Mouse (Mus musculus): ENCODE results near the gene M1ap. TPM values are rescaled to one million over a fixed set of nuclear protein-coding genes. Genes with fewer than 3 reads are reported as not detected.

M1ap gene
- total RNA-seq, 2 experiments from 2014 or later = 0.14 TPM; not detected in 1

DNA sequence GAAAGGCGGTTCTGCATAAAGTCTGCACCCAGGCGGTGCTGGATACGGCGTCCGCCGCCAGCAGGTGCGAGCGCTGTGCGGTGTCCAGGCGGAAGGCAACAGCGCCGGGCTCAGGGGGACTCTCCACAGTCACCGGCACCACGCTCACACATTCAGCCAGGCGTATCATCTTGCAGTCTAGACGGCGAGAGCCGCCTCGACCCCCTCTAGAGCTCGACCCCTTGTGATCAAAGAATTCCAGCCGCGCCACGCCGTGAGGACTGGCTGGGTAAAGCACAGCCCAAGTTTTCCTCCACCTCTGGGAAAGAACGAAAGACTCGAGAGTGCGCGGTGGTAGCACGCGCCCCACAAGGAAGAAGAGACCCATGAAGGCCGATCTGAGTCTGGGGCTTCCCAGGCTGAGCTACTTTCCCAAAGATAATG, 86.1 kb downstream of the M1ap start:
- no peak for DNase-seq (ENCODE audit: low spot score in 2 of 2)

DNA sequence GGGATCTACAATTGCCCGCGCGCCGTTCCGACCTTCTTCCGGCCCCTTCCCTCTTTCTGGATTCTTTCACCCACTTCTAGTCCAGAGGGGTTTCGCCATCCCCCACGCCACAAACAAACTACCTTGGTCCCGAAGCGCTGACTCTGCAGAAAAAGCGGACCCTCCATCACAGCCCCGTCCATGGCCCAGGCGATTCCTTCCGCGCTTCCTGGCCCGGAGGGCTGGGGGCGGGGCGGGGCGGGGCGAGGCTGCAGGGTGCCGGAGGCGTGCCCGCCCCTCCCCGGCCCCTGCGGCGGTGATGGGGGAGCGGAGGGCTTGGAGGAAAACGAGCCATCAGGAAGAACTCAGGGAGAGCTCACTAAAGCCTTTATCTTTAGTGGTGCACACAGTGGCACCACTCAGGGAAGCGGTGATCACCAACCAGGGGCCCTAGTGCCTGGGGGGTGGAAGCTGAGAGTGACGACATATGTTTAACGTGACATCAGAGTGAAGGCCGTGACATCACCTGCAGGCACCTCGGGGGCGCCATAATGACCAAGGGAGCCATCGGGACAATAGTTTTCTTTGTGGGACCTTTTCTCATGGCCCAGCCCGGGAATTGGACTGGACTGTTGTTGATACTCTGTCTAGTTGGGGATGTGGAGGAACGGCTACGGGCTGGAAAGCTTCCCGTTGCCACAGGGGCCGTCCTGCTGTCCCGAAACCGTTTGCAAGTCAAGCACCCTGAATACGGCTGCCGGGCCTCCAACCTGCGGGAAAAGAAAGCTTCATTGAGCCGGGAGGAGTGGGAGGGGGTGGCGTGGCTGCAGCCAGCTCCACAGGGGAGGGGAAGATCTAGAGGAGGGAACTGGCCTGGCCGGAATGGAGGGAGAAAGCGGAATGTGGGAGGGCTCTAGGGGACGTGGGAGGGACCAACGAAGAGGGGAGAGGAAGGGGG, 86.8 kb downstream of the M1ap start, which contains the start of the genes Dok1 and Loxl3:
Dok1 (minus strand) TSS at position 223 of the 937 bp plus-strand sequence.
Loxl3 (plus strand) TSS at position 925 of the 937 bp plus-strand sequence.
- DNase-seq (ENCODE audit: low spot score in 2 of 2) = peak in 1 of 2 experiments; percentile 58

DNA sequence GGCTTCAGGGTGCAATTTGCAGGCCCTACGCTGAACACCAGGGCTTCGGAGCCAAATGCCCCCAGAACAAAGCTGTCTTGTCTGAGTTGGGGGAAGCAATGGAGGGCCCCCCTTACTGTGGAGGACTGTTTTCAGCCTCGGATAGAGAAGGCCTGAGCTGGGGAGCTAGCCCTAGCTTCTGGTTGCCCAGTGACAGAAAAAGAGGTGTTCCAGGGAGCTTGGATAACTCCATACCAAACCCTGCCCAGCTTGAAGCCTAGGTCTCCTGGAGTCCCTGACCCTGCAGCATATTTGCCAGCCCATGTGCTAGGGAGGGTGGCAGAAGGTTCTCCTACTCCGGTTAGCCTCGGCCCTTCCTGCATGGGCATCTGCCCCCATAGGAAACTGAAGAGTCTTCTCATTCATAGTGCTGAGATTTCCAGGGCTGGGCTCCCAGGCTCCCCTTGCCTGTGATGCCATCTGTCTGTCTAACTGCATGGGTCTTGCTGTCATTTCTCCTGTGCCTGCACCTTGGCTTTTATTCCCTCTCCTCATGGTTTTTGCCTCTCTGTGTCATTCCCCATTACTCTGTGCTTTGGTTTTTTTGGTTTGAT, 87.9 kb downstream of the M1ap start:
- no peak for DNase-seq (ENCODE audit: low spot score in 2 of 2)

DNA sequence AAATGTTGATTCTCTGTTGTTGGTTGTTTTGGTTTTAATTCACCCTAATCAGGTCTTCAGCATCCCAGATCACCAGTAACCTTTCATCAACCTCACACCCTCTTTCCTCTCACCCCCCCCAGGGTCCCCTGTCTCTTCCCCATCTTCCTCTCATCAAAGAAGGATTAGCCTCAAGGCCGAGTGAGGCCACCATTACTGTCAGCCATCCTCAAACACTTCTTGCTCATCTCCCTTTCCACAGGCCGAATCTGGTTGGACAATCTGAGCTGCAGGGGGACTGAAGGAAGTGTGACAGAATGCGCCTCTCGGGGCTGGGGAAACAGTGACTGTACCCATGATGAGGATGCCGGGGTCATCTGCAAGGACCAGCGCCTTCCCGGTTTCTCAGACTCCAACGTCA, 90.5 kb downstream of the M1ap start:
- no peak for DNase-seq (ENCODE audit: low spot score in 2 of 2)

DNA sequence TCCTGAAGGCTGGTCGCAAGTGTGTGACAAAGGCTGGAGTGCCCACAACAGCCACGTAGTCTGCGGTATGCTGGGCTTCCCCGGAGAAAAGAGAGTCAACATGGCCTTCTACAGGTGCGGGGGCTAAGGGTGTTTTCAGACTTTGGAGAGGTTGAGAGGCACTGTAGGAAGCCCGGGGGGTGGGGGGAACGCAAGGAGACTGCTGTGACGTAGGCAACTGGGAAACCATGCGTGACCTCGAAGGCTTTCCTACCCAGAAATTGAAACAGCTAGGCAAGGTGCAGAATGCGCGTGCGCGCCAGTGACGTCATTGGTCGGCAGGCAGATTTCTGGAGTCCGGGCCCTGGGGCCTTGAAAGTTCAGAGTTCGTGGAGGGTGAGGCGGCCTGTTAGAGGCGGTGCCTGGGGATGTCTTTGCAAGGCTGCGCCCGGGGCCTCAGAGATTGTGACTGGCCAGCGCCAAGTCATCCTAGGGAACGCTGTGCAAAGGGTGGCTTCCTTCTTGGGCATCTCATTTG, 91.9 kb downstream of the M1ap start:
- DNase-seq (ENCODE audit: low spot score in 2 of 2) = peak; percentile 89 to 94

DNA sequence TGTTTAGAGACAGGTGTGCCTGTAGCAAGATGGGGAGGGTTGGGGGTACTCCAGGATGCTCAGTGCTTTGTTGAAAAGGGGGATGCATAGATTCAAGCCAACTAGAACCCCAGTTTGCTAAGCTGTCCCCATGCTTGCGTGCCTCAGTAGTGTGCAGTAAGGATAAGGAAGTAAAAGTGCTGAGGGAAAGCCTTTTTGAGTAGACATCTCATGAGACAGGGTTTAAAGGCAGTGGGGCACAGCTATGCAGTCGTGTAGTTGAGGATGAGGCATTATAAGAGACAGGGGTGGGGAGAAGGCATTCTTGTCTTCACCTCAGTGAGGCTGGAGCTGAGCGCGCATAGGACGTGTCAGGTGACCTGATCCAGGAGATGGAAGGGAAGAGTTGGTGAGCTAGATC, 93.9 kb downstream of the M1ap start:
- no peak for DNase-seq (ENCODE audit: low spot score in 2 of 2)

DNA sequence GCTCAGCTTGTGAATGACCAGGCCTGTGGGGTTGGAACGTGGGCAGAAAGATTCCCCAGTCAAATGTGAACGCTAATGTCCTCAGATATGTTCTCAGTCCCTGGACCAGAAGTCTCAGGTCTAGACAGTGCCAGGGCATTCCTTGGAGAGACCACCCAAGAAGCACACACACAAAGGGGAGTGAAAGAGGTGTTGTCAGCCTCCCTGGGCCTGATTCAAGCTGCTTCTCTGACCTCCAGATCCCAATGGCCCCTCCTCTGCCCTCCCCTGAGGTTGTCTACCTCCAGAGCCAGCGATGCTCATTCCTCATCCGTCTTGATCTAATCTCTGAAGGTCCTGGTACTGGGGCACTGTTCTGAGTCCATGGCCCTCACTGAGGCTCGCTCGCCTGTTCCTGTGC, 96.9 kb downstream of the M1ap start:
- DNase-seq (ENCODE audit: low spot score in 2 of 2) = no peak

DNA sequence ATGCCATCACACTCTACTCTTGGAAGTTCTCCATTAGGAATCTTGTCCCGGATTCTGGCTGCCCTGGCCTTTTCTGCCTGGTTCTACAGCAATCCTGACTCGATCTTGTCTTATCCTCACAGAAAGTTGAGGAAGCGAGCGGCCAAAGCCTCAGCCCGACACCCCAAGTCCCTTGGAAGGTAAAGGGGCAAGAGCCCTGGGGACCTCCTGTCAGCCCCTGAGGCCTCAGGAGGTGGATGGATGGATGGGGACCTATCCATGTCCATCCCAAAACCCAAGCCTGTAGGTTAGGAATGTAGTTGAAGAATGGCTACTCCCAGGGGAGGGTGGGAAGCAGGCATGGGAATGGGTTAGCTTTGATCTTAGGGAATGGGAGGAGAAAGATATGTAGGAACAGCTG, 97.3 kb downstream of the M1ap start:
- no peak for DNase-seq (ENCODE audit: low spot score in 2 of 2)

DNA sequence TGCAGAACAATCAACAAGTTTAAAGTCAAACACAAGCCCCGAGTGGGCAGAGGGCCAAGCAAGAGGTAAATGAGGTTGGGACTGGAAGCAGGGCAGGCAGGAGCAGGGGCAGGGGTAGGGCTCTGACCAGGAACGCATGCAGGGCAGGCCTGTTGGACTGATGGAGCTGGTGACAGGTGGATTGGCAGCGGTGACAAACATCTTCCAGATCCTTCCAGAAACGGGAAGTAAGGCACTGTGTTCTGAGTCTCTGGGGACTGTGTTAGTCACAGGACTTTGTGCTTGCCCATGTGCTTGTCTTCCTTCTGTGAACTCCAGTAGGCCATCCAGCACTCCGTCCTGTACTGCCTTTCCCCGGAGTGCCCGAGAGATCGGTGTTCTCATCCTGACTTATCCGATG, 98.0 kb downstream of the M1ap start:
- no peak for DNase-seq (ENCODE audit: low spot score in 2 of 2)

DNA sequence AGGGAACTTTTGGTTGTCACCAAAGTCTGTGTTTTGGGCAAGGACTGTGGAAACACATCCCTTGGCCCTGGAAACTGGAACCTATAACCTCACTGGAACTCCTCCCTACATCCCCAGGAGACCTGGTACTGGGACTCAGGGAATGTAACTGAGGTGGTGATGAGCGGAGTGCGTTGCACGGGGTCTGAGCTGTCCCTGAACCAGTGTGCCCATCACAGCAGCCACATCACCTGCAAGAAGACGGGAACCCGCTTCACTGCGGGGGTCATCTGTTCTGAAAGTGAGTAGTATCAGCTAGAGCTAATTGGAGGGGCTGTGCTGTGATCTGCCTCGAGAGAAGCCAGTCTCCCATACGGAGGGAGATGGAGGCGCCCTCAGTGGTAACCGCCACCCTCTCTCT, 102.7 kb downstream of the M1ap start:
- no peak for DNase-seq (ENCODE audit: low spot score in 2 of 2)

DNA sequence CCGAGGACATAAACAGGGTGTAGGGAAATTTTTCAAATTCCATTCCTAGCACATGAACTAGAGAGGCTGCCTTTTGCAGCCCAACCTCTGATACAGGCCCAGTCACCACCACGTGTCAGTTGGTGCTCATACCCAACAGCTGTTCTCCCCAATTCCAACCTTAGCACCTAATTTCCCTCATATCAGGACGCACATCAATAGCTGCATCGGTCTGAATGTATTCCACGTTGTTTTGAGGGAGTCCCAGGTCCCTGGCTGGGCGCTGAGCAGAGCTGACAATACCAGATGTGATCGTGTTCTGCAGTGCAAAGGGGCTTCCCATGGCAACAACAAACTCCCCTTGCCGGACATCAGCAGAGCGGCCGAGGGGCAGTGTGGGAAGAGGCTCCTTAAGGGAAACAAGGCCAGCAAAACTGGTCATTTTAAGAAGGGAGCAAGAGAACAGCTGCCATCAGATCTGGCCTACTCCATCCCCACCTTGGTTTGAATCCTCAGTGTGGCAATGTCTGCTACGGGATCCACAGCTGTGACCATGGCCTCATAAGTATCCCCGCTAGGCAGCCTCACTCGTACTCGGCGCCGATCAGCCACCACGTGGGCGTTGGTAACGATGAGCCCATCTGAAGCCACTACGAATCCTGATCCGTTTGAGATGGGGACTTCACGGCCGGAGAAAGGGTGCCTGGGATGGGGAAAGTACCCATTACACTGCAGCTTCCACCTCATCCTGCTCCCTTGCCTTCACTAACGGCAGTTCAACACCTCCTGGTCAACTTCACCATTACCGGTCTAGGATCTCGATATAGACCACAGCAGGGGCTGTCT, 106.6 kb downstream of the M1ap start:
- DNase-seq (ENCODE audit: low spot score in 2 of 2) = no peak

DNA sequence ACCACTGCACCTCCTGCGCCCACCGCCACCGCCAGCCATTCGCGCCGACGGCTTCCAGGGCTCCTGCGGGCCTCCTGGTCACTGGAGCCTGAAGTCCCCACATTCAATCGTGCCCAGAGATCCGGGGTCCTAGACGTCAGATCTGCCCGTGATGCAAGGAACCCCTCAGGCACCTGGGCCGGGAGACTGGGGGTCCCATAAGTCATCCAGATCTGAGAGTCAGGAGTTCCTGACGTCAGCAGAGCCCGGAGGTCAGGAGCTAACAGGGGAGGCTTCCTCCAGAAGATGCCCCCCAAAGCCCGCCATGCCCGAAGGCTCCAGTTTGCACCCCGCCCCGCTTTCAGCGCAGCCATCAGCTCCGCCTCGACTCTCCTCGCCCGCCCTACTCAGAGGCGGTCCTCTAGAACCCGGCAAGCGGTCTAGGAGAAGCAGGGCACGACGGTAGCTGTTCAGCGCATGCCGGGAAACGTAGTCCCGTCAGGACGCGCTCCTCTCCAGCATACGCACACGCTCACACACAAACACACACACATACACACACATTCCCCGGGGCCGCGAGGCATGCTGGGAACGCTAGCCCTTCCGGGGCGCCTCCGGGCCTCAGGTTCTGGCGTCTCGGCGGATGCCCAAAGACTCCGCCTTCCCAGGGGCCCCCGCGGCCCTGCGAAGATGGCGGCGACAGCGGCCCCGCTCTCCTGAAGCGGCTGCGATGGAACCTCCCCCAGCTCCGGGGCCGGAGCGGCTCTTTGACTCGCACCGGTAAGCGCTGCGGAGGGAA, 107.6 kb downstream of the M1ap start, which contains the start of gene Aup1:
Aup1 (plus strand) TSS at position 448 of the 778 bp plus-strand sequence.
- peak; percentile 88 to 91 for DNase-seq (ENCODE audit: low spot score in 2 of 2)

DNA sequence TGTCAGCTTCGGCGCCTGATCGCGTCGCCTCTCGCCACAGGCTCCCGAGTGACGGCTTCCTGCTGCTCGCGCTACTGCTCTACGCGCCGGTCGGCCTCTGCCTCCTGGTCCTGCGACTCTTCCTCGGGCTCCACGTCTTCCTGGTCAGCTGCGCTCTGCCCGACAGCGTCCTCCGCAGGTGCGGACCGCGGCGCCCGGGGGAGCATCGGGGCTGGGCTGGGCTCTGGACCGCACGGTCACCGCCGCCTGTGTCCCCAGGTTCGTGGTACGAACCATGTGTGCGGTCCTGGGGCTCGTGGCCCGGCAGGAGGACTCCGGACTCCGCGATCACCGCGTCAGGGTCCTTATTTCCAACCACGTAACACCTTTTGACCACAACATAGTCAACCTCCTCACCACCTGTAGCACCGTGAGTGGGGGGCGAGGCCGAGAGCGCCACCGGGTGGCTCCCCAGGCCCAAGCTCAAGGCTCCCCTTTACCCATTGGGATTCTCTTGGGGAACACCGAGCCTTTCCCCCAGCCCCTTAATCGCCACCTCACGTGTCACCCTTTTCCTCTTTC, 108.2 kb downstream of the M1ap start, which contains the start of gene Htra2:
Htra2 (minus strand) TSS at position 403 of the 561 bp plus-strand sequence.
- DNase-seq (ENCODE audit: low spot score in 2 of 2) = no peak

DNA sequence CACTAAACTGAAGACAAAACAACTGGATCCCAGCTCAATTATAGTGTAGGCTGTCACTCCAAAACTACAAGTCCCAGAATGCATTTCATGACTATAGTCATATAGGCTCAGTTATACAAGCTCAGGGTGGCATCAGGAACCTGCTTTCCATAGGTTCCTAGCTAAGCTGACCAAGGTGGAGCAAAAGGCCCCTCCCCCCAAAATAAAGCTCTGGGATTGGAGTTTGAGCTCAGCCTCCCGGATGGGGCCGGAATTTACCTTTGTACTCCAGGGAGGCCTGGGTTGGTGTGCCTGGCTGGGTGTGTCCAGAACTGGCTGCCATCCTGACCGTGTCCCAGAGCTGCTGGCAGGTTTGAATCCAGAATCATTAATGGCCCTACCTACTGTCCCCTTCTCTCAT, 111.1 kb downstream of the M1ap start, which contains the start of gene Dqx1:
Dqx1 (plus strand) TSS at position 55 of the 400 bp plus-strand sequence.
- DNase-seq (ENCODE audit: low spot score in 2 of 2) = no peak

DNA sequence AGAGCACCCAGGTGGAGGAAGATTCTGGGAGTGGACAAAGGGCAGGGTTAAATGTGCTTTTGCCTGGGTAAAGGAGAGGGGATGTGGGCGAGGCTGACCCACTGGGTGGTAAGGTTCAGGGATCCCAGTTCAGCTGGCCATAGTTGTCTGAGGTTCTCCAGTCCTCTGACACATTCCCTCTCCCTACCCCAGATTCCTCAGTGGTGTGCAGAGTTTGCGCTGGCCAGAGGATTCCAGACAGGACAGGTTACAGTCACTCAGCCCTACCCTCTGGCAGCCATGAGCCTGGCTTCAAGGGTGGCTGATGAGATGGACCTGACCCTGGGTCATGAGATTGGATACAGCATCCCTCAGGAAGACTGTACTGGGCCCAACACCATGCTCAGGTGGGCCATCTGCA, 112.0 kb downstream of the M1ap start:
- DNase-seq (ENCODE audit: low spot score in 2 of 2) = no peak

DNA sequence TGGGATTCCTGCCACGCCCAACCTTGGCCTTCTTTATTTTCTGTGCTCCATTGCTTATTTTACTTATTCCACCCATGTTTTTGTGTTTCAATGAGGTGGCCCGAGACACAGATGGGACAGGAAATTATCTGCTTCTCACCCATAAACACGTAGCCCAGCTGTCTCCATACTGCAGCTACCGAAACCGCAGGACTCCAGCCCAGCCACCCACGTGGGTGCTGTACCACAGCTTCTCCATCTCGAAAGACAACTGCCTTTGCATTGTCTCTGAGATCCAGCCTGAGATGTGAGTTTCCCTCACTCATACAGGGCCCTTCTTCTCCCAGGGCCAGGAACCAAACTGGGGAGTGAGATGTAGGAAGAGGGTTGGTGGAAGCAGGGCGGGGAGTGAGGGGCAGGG, 119.3 kb downstream of the M1ap start:
- DNase-seq (ENCODE audit: low spot score in 2 of 2) = no peak

DNA sequence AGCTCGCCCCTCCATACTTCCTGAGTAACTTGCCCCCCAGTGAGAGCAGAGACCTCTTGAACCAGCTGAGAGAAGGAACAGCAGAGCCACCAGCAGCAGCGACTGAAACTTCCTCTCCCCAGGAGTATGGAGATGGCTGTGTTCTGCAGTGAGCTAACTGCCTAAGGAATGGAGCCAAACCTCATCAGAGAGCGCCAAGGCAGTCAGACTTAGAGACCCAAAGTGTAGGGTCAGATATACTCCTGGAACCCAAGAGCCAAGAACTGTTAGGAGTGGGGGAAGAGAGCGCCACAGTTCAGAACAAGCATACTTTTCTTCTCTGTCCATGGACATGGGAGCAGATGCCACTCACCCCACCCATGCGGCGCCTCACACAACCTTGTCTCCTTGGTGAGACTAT, 119.7 kb downstream of the M1ap start:
- DNase-seq (ENCODE audit: low spot score in 2 of 2) = no peak

DNA sequence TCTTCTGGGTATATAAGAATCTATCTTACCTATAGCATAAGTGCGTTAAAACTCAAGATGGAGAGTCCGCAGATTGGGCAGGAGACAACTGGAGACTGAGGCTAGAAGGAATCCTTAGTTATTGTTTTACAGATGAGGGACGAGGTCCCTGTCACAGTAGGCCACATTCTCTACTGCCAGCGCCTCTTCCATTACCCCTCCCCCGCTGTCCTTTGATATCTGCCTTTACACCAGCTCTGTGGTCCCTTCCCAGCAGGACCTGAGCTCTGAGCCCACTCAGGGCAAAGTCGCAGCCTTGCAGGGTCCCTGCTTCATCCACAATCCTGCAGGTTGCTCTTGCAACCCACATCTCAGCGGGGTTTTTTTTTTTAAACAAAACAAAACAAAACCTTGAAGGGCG, 121.5 kb downstream of the M1ap start:
- DNase-seq (ENCODE audit: low spot score in 2 of 2) = no peak

DNA sequence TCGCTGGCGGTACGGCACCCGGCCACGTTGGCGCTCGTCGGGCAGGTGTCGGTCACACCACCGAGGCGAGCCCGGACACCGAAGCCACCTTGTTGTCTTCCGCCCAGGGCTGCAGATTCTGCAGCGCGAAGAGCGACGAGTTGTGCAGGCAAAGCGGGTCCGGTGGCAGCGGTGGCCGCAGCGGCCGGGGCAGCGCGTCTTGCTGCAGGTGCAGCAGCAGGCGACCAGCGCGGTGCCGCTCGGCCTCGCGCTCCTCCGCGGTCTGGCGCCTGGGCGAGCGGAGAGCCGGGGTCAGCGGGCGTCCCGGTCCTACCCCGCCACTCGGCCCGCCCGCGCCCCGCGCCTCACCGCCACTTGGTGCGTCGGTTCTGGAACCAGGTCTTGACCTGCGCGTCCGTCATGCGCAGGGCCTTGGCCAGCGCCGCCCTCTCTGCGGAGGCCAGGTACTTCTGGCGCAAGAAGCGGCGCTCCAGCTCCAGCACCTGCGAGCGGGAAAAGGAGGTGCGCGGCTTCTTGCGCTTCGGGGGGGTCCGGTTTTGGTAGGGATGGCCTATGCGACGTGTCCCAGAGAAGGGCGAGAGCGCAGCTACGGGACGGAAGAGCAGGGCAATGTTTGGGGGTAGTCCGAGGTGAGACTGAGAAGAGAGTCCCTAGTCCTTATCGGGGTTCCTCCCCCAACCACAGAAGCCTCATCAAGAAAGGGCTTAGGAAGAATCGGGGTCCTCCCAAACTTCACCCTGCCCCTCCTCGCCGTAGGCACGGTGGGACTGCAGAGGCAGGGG, 122.2 kb downstream of the M1ap start:
- DNase-seq (ENCODE audit: low spot score in 2 of 2) = no peak
